Mouse (Mus musculus): ENCODE data around the gene Nutf2. TPM values are rescaled to one million over a fixed set of nuclear protein-coding genes. Genes with fewer than 3 reads are reported as not detected.
"Not testable (repeated sequence)": the region's sequence is repeated elsewhere in the genome, so short reads cannot be mapped to it uniquely, and the experiment has no call there.

Gene Nutf2
- polyA plus RNA-seq, 1 experiment from 2014 or later = 302 TPM

- no peak for DNase-seq (ENCODE audit: low spot score)
- peak overlapping the region; percentile 88 for H3K4me3 ChIP-seq (ENCODE audit: low read depth, low read length)
- peaks cover 11% of the 10 kb centered on the region for H3K4me1 ChIP-seq (replicated peaks; ENCODE audit: control insufficient read depth, insufficient read depth, low read length)
- WGBS = 4% methylated on average over 4 of the region's 4 CpGs
- H3K9ac ChIP-seq (ENCODE audit: low read length) = peak overlapping the region; percentile 86
- no peak for ATAC-seq (replicated peaks; ENCODE audit: low FRiP score, low TSS enrichment, low read depth)
- peak overlapping the region; percentile 52; the same call in 1 of the 2 replicates for H3K27ac ChIP-seq (ENCODE audit: low read depth)
- H3K4me2 ChIP-seq (ENCODE audit: low read length) = peak overlapping the region; percentile 87
- no peaks in the 10 kb centered on the region for H3K9me3 ChIP-seq (ENCODE audit: control insufficient read depth, low read length)
- no peaks in the 10 kb centered on the region for H3K27me3 ChIP-seq (replicated peaks; ENCODE audit: control insufficient read depth, insufficient read depth, low read length)
- H3K36me3 ChIP-seq (ENCODE audit: control insufficient read depth, insufficient read depth, low read length) = peaks cover 37% of the 10 kb centered on the region
These were observed 34.0 kb upstream of the Nutf2 start for GRCm38 (mm10) chr8:105826379-105826778.

DNA sequence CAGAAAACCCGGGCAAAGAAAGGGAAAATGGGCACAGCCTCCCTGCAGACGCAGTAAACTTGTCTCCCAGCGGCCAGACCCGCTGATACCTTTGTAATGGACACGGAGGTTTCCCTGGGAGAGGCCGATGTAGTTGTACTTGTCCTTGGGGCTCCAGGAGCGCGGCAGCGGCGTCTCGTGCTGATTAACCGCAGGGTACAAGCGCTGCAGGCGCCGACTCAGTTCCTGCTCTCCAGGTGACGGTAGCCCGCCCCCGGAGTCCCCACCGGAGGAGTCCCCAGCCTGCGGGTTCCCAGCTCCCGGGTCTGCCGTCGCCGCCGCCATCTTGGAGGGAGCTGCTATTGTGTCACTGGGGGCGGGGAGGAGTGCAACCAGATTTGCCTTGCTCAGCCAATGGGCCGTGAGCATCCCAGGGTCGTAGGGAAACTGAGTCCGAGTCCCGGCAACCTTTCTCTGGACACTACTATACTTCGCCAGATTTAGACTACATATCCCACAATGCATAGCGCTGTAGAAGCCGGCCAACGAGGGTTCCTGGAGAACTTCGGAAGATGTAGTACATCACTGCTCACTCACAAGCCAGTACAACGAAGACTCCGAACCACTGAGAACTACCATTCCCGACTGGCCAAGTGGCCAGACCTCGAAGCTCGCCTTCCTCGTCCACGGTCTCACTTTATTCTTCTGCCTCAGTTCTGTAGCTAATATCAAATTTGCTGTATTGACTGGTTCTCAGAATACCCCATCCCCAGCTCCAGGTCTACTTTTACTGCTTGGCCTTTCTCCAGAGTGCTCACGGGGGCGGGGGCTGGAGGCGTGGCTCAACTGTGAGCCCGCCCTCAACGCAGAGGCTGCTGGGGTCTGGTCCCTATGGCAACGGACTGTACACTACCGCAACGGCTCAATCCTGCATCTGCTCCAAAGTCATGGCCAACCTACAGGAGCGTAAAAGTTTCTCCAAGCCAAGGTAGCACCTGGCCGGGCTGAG lies 33.2 kb upstream of the Nutf2 start, which contains the start of the genes Ranbp10 and Tsnaxip1:
Gene Ranbp10, minus strand, starts transcription at position 490 of the 988 bp plus-strand sequence.
Gene Tsnaxip1, plus strand, starts transcription at position 871 of the 988 bp plus-strand sequence.
- DNase-seq (ENCODE audit: low spot score) = peak; percentile 99
- Histone ChIP-seq H3K9ac (ENCODE audit: low read length) (peak within 1 kb of the TSS; percentile 86), H3K9me3 (ENCODE audit: control insufficient read depth, low read length) (no peaks in the 10 kb centered on the region), H3K27ac (ENCODE audit: low read depth) (peak within 1 kb of the TSS; percentile 55), H3K36me3 (ENCODE audit: control insufficient read depth, insufficient read depth, low read length) (peaks cover 30% of the 10 kb centered on the region), H3K4me3 (ENCODE audit: low read depth, low read length) (peak within 1 kb of the TSS; percentile 88), H3K4me2 (ENCODE audit: low read length) (peak within 1 kb of the TSS; percentile 87), H3K4me1 (replicated peaks; ENCODE audit: control insufficient read depth, insufficient read depth, low read length) (peaks cover 11% of the 10 kb centered on the region), H3K27me3 (replicated peaks; ENCODE audit: control insufficient read depth, insufficient read depth, low read length) (no peaks in the 10 kb centered on the region)
- under 1% methylated on average over 52 of the region's 52 CpGs for WGBS
- peak; percentile 99 for ATAC-seq (replicated peaks; ENCODE audit: low FRiP score, low TSS enrichment, low read depth)

- H3K4me3 ChIP-seq (ENCODE audit: low read depth, low read length); ATAC-seq (replicated peaks; ENCODE audit: low FRiP score, low TSS enrichment, low read depth); H3K4me2 ChIP-seq (ENCODE audit: low read length); H3K36me3 ChIP-seq (ENCODE audit: control insufficient read depth, insufficient read depth, low read length); H3K9ac ChIP-seq (ENCODE audit: low read length); H3K27me3 ChIP-seq (replicated peaks; ENCODE audit: control insufficient read depth, insufficient read depth, low read length); H3K27ac ChIP-seq (ENCODE audit: low read depth); H3K4me1 ChIP-seq (replicated peaks; ENCODE audit: control insufficient read depth, insufficient read depth, low read length); DNase-seq (ENCODE audit: low spot score); H3K9me3 ChIP-seq (ENCODE audit: control insufficient read depth, low read length): not testable (repeated sequence)
- WGBS = 73% methylated on average over 2 of the region's 2 CpGs
These were observed 26.6 kb upstream of the Nutf2 start for GRCm38 (mm10) chr8:105833740-105834139.

DNA sequence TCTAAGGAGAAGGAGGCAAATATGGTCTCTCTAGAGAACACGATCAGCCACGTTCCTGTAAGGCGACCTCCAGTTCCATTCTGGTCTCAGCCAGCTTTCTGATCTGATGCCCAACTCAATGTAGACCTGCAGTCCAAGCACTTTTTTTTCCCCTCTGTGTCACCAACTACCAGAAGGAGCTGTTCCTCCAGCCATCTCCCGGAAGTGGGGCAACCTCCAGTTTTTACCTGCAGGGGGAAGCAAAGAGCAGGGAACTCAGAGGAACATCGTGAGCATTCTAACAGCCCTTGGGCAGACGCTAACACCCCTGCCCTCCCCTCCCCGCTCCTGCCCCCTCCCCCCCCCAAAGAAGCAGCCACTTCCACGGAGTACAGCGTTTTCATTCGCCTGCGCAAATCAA lies 25.1 kb upstream of the Nutf2 start:
- no peak overlapping the region for H3K9ac ChIP-seq (ENCODE audit: low read length)
- DNase-seq (ENCODE audit: low spot score) (peak; percentile 79), ATAC-seq (replicated peaks; ENCODE audit: low FRiP score, low TSS enrichment, low read depth) (no peak)
- H3K9me3 ChIP-seq (ENCODE audit: control insufficient read depth, low read length) = no peaks in the 10 kb centered on the region
- no peaks in the 10 kb centered on the region for H3K27me3 ChIP-seq (replicated peaks; ENCODE audit: control insufficient read depth, insufficient read depth, low read length)
- no peaks in the 10 kb centered on the region for H3K36me3 ChIP-seq (ENCODE audit: control insufficient read depth, insufficient read depth, low read length)
- no peak overlapping the region for H3K4me3 ChIP-seq (ENCODE audit: low read depth, low read length)
- H3K4me2 ChIP-seq (ENCODE audit: low read length) = no peak overlapping the region
- no peaks in the 10 kb centered on the region for H3K4me1 ChIP-seq (replicated peaks; ENCODE audit: control insufficient read depth, insufficient read depth, low read length)
- no peak overlapping the region for H3K27ac ChIP-seq (ENCODE audit: low read depth)
- 29% methylated on average over 11 of the region's 11 CpGs for WGBS

DNA sequence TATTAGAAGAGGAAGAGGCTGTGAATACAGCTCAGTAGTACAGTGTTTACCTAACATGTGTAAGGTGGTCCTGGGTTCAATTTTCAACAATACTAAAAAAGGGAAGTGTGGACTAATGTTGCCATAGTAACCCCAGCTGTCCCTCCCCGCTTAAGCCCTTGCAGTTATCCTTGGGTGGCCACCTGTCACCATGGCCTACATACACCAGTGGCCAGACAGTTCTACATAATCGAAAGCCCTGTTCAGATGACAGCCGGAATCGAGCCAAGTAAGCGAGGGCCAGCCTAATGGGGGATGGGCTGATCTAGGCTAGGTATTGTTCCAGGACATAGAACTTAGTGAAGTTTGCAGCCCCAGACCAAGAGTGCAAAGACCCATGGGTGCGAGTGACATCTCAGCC lies 23.4 kb upstream of the Nutf2 start:
- ATAC-seq (replicated peaks; ENCODE audit: low FRiP score, low TSS enrichment, low read depth) (no peak), DNase-seq (ENCODE audit: low spot score) (no peak)
- Histone ChIP-seq H3K36me3 (ENCODE audit: control insufficient read depth, insufficient read depth, low read length) (no peaks in the 10 kb centered on the region), H3K9ac (ENCODE audit: low read length) (no peak overlapping the region), H3K4me1 (replicated peaks; ENCODE audit: control insufficient read depth, insufficient read depth, low read length) (no peaks in the 10 kb centered on the region), H3K27me3 (replicated peaks; ENCODE audit: control insufficient read depth, insufficient read depth, low read length) (no peaks in the 10 kb centered on the region), H3K4me3 (ENCODE audit: low read depth, low read length) (no peak overlapping the region), H3K4me2 (ENCODE audit: low read length) (no peak overlapping the region), H3K9me3 (ENCODE audit: control insufficient read depth, low read length) (no peaks in the 10 kb centered on the region), H3K27ac (ENCODE audit: low read depth) (no peak overlapping the region)
- WGBS = 87% methylated on average over 6 of the region's 6 CpGs

GRCm38 (mm10) chr8:105839209-105839608 lies 21.2 kb upstream of the Nutf2 start:
- Histone ChIP-seq H3K27ac (ENCODE audit: low read depth) (no peak overlapping the region), H3K4me3 (ENCODE audit: low read depth, low read length) (no peak overlapping the region), H3K9ac (ENCODE audit: low read length) (no peak overlapping the region), H3K27me3 (replicated peaks; ENCODE audit: control insufficient read depth, insufficient read depth, low read length) (no peaks in the 10 kb centered on the region), H3K36me3 (ENCODE audit: control insufficient read depth, insufficient read depth, low read length) (peaks cover 8% of the 10 kb centered on the region), H3K4me2 (ENCODE audit: low read length) (no peak overlapping the region), H3K9me3 (ENCODE audit: control insufficient read depth, low read length) (no peaks in the 10 kb centered on the region), H3K4me1 (replicated peaks; ENCODE audit: control insufficient read depth, insufficient read depth, low read length) (no peaks in the 10 kb centered on the region)
- ATAC-seq (replicated peaks; ENCODE audit: low FRiP score, low TSS enrichment, low read depth) = no peak
- no peak for DNase-seq (ENCODE audit: low spot score)
- 84% methylated on average over 5 of the region's 5 CpGs for WGBS

- no peak overlapping the region for H3K27ac ChIP-seq (ENCODE audit: low read depth)
- H3K9ac ChIP-seq (ENCODE audit: low read length) = no peak overlapping the region
- H3K4me3 ChIP-seq (ENCODE audit: low read depth, low read length) = no peak overlapping the region
- no peak for ATAC-seq (replicated peaks; ENCODE audit: low FRiP score, low TSS enrichment, low read depth)
- no peaks in the 10 kb centered on the region for H3K9me3 ChIP-seq (ENCODE audit: control insufficient read depth, low read length)
- 94% methylated on average over 11 of the region's 11 CpGs for WGBS
- H3K4me2 ChIP-seq (ENCODE audit: low read length) = no peak overlapping the region
- H3K27me3 ChIP-seq (replicated peaks; ENCODE audit: control insufficient read depth, insufficient read depth, low read length) = no peaks in the 10 kb centered on the region
- peaks cover 62% of the 10 kb centered on the region for H3K36me3 ChIP-seq (ENCODE audit: control insufficient read depth, insufficient read depth, low read length)
- H3K4me1 ChIP-seq (replicated peaks; ENCODE audit: control insufficient read depth, insufficient read depth, low read length) = peaks cover 7% of the 10 kb centered on the region
- no peak for DNase-seq (ENCODE audit: low spot score)
These were observed 13.7 kb upstream of the Nutf2 start for GRCm38 (mm10) chr8:105846678-105847077.

DNA sequence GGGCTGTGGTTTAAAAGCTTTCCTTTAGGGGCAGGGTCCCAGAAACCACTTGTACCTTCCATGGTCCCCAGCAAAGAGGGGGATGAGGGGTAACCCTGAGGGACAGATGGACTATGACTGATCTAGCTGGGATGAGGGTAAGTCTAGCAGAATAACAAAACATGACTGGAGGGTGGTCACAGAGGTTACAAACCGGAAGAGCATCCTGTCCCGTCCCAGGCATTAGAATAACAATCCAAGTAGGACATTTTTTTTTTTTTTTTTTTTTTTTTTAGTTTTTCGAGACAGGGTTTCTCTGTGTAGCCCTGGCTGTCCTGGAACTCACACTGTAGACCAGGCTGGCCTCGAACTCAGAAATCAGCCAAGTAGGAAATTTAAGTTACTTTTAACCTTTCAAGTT lies 10.4 kb upstream of the Nutf2 start:
- no peak overlapping the region for H3K9ac ChIP-seq (ENCODE audit: low read length)
- H3K27ac ChIP-seq (ENCODE audit: low read depth) = no peak overlapping the region
- H3K4me3 ChIP-seq (ENCODE audit: low read depth, low read length) = no peak overlapping the region
- DNase-seq (ENCODE audit: low spot score) (no peak), ATAC-seq (replicated peaks; ENCODE audit: low FRiP score, low TSS enrichment, low read depth) (no peak)
- WGBS = 77% methylated on average over 4 of the region's 4 CpGs
- H3K4me1 ChIP-seq (replicated peaks; ENCODE audit: control insufficient read depth, insufficient read depth, low read length) = peaks cover 7% of the 10 kb centered on the region
- H3K4me2 ChIP-seq (ENCODE audit: low read length) = no peak overlapping the region
- H3K27me3 ChIP-seq (replicated peaks; ENCODE audit: control insufficient read depth, insufficient read depth, low read length) = no peaks in the 10 kb centered on the region
- no peaks in the 10 kb centered on the region for H3K9me3 ChIP-seq (ENCODE audit: control insufficient read depth, low read length)
- H3K36me3 ChIP-seq (ENCODE audit: control insufficient read depth, insufficient read depth, low read length) = peaks cover 46% of the 10 kb centered on the region

Data from intestine, embryonic 14.5 days (tissue).